In the genomic region with DNA sequence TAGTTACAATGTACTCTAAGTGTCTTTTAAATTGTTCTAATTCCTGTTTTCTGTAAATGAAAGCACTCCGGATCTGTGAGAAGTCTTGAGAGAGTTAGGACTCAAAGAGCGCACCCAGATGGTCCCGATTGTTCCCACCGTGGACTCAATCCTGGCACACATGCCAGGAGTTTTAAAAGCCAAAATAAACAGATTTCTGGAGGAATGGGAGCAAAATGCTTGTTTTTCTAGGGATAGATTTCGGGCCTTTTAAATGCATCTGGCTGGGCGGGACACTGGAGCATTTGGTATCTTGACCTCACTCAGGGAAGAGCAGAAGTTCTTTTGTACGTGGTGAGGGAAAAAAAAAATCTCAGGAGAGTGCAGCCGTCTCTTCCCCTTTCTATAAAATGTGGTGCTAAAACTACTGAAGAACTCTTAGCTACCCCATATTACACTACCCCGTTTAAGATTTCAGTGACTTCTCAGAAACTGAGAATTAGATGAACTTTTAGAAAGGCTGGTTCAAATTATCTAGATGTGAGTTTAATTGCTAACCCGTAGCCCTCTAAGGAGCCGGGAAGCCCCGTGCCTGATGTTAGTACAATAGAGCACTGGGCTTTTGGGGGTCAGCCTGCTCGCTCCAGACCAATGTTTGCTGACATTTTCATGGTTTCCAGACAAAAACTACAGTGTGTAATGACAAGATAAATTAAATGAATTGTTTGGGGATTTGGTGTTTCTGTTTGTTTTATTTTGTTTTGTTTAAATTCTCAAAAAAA, we compare ENCODE assay signal across 11 mouse cellular contexts.
DNase-seq lines count a peak whose midpoint lies in the region; ATAC-seq and TF ChIP-seq lines count a peak whose summit lies in the region.
"Had no signal": no experiment of that assay in that cellular context is flagged by ENCODE, and none has a peak within 500 bp of the region (broad histone marks: within the 10 kb centered on the region; RNA-seq: fewer than 3 reads in every experiment).

No protein-coding gene starts in this region.

- H3K4me2 ChIP-seq in forebrain, embryonic 12.5 days = 0 out of 2 replicates have a peak overlapping the region, but pooled peaks have one; percentile 13
- no peak overlapping the region for H3K4me2 ChIP-seq in forebrain, embryonic 13.5 days
- H3K4me2 ChIP-seq in embryonic facial prominence, embryonic 13.5 days = peak overlapping the region; percentile 65

- peaks cover 38% of the 10 kb centered on the region for H3K36me3 ChIP-seq in forebrain, embryonic 12.5 days (replicated peaks)
- H3K36me3 ChIP-seq in forebrain, embryonic 13.5 days (ENCODE audit: poor library complexity, severe bottlenecking) = peaks cover 54% of the 10 kb centered on the region
- peaks cover 29% of the 10 kb centered on the region for H3K36me3 ChIP-seq in embryonic facial prominence, embryonic 13.5 days

- no peaks in the 10 kb centered on the region for H3K27me3 ChIP-seq in forebrain, embryonic 12.5 days
- 0 out of 2 replicates have a peak, but pooled peaks cover 4% of the 10 kb centered on the region for H3K27me3 ChIP-seq in forebrain, embryonic 13.5 days
- H3K27me3 ChIP-seq in embryonic facial prominence, embryonic 13.5 days = no peaks in the 10 kb centered on the region
- H3K27me3 ChIP-seq: stomach, embryonic 15.5 days had no signal

- peaks cover 25% of the 10 kb centered on the region for H3K4me1 ChIP-seq in forebrain, embryonic 12.5 days
- H3K4me1 ChIP-seq in forebrain, embryonic 13.5 days = peaks cover 17% of the 10 kb centered on the region
- H3K4me1 ChIP-seq in lung, adult 2 months (ENCODE audit: control insufficient read depth, insufficient read depth, low read length) = no peaks in the 10 kb centered on the region
- peaks cover 35% of the 10 kb centered on the region for H3K4me1 ChIP-seq in embryonic facial prominence, embryonic 13.5 days
- H3K4me1 ChIP-seq: stomach, embryonic 15.5 days had no signal

- H3K9me3 ChIP-seq in forebrain, embryonic 12.5 days = no peaks in the 10 kb centered on the region
- H3K9me3 ChIP-seq in forebrain, embryonic 13.5 days (replicated peaks) = no peaks in the 10 kb centered on the region
- H3K9me3 ChIP-seq in embryonic facial prominence, embryonic 13.5 days = no peaks in the 10 kb centered on the region
- H3K9me3 ChIP-seq: stomach, embryonic 15.5 days had no signal

- no peak overlapping the region for H3K9ac ChIP-seq in forebrain, embryonic 12.5 days
- no peak overlapping the region for H3K9ac ChIP-seq in forebrain, embryonic 13.5 days
- peak overlapping the region; percentile 60 for H3K9ac ChIP-seq in embryonic facial prominence, embryonic 13.5 days
- H3K9ac ChIP-seq: stomach, embryonic 15.5 days had no signal

- no peak overlapping the region for H3K4me3 ChIP-seq in forebrain, embryonic 12.5 days (replicated peaks)
- no peak overlapping the region for H3K4me3 ChIP-seq in forebrain, embryonic 13.5 days
- peak overlapping the region; percentile 25 for H3K4me3 ChIP-seq in lung, adult 2 months (replicated peaks; ENCODE audit: extremely low read depth, low read depth, low read length)
- H3K4me3 ChIP-seq in embryonic facial prominence, embryonic 13.5 days = peak overlapping the region; percentile 53
- H3K4me3 ChIP-seq: erythroblast, embryonic 14.5 days; stomach, embryonic 15.5 days had no signal

- TF ChIP-seq CTCF in lung, adult 2 months (IDR thresholded peaks at IDR 0.05; ENCODE audit: insufficient read depth, low read length) = no peak

- no peak for ATAC-seq in forebrain, embryonic 12.5 days (ENCODE audit: low FRiP score)
- no peak for ATAC-seq in forebrain, embryonic 13.5 days
- ATAC-seq in embryonic facial prominence, embryonic 13.5 days (ENCODE audit: insufficient number of reproducible peaks, insufficient read depth, low FRiP score, low TSS enrichment, low read depth) = no peak

- WGBS in forebrain, embryonic 12.5 days = 9% methylated on average over 13 of the region's 13 CpGs
- 15% methylated on average over 13 of the region's 13 CpGs for WGBS in forebrain, embryonic 13.5 days
- WGBS in lung, adult 2 months = 55% methylated on average over 13 of the region's 13 CpGs
- 4% methylated on average over 13 of the region's 13 CpGs for WGBS in embryonic facial prominence, embryonic 13.5 days

- no peak for DNase-seq in lung, adult 2 months
- DNase-seq in lung, postnatal 25 days (ENCODE audit: low spot score) = no peak
- peak; percentile 29 for DNase-seq in lung, postnatal 36 days
- no peak for DNase-seq in thymus, adult 18-20 months
- no peak for DNase-seq in frontal cortex, postnatal 10 days (ENCODE audit: low spot score in 2 of 2)
- DNase-seq: heart, postnatal 4 days had no signal

- H3K27ac ChIP-seq in forebrain, embryonic 12.5 days = no peak overlapping the region
- no peak overlapping the region for H3K27ac ChIP-seq in forebrain, embryonic 13.5 days
- H3K27ac ChIP-seq in embryonic facial prominence, embryonic 13.5 days = peak overlapping the region; percentile 55

- no peak for TF ChIP-seq POLR2A in lung, adult 2 months (IDR thresholded peaks at IDR 0.05; ENCODE audit: borderline replicate concordance, extremely low read depth, low read depth, low read length)

Comparison
In these comparisons a context has a peak if more than half of its experiments do, and no peak if none do; other contexts are left out.
1. H3K4me3 ChIP-seq: peak in lung, adult 2 months (single experiment) and embryonic facial prominence, embryonic 13.5 days (single experiment); none in forebrain, embryonic 12.5 days (single experiment) and forebrain, embryonic 13.5 days (single experiment).